Mouse (Mus musculus) cerebellum, adult 9-10 months (tissue): ENCODE data around the gene Msrb3.
"Not testable (repeated sequence)": the region's sequence is repeated elsewhere in the genome, so short reads cannot be mapped to it uniquely, and the experiment has no call there.

Source experiments
- DNase-seq: peaks from one replicate; pipeline ENCODE4 v3.0.0; 2022

Gene Msrb3

GRCm38 (mm10) chr10:120808167-120808566 lies 90.7 kb downstream of the Msrb3 start:
- no peak for DNase-seq

GRCm38 (mm10) chr10:120801127-120801526 lies 97.8 kb downstream of the Msrb3 start:
- DNase-seq: no peak

- no peak for DNase-seq
These were observed 99.4 kb downstream of the Msrb3 start for GRCm38 (mm10) chr10:120799479-120799878.

GRCm38 (mm10) chr10:120796749-120797148 lies 102.2 kb downstream of the Msrb3 start:
- no peak for DNase-seq

GRCm38 (mm10) chr10:120794391-120794817 lies 104.5 kb downstream of the Msrb3 start:
- no peak for DNase-seq

- DNase-seq: no peak
These were observed 106.6 kb downstream of the Msrb3 start for GRCm38 (mm10) chr10:120792191-120792765.

GRCm38 (mm10) chr10:120791438-120791837 lies 107.5 kb downstream of the Msrb3 start:
- no peak for DNase-seq

GRCm38 (mm10) chr10:120787202-120787601 lies 111.7 kb downstream of the Msrb3 start:
- DNase-seq: no peak

- no peak for DNase-seq
These were observed 114.4 kb downstream of the Msrb3 start for GRCm38 (mm10) chr10:120784516-120784915.

GRCm38 (mm10) chr10:120783393-120783792 lies 115.5 kb downstream of the Msrb3 start:
- no peak for DNase-seq

GRCm38 (mm10) chr10:120777499-120777898 lies 121.4 kb downstream of the Msrb3 start:
- DNase-seq: no peak

GRCm38 (mm10) chr10:120775361-120775760 lies 123.5 kb downstream of the Msrb3 start:
- no peak for DNase-seq

GRCm38 (mm10) chr10:120767418-120767817 lies 131.5 kb downstream of the Msrb3 start:
- no peak for DNase-seq

- no peak for DNase-seq
These were observed 133.5 kb downstream of the Msrb3 start for GRCm38 (mm10) chr10:120765398-120765797.

GRCm38 (mm10) chr10:120763656-120764466 lies 135.0 kb downstream of the Msrb3 start:
- DNase-seq: no peak

- DNase-seq: no peak
These were observed 135.9 kb downstream of the Msrb3 start for GRCm38 (mm10) chr10:120762958-120763357.

GRCm38 (mm10) chr10:120760679-120761078 lies 138.2 kb downstream of the Msrb3 start:
- no peak for DNase-seq

GRCm38 (mm10) chr10:120759883-120760282 lies 139.0 kb downstream of the Msrb3 start:
- no peak for DNase-seq

GRCm38 (mm10) chr10:120752454-120752853 lies 146.4 kb downstream of the Msrb3 start:
- DNase-seq: no peak

GRCm38 (mm10) chr10:120751821-120752261 lies 147.1 kb downstream of the Msrb3 start:
- DNase-seq: peak; percentile 11

GRCm38 (mm10) chr10:120751295-120751722 lies 147.6 kb downstream of the Msrb3 start:
- DNase-seq: peak; percentile 9

- DNase-seq: not testable (repeated sequence)
These were observed 149.3 kb downstream of the Msrb3 start for GRCm38 (mm10) chr10:120749556-120749955.

- DNase-seq: no peak
These were observed 150.7 kb downstream of the Msrb3 start for GRCm38 (mm10) chr10:120748156-120748555.
